Mouse (Mus musculus): ENCODE results near the gene Mcrip2.
A peak's percentile ranks its signal among the peaks of the same experiment; 100 is the strongest.
"Not testable (repeated sequence)": the region's sequence is repeated elsewhere in the genome, so short reads cannot be mapped to it uniquely, and the experiment has no call there.

Mcrip2 gene

GRCm38 (mm10) chr17:25880196-25880910 lies 11.8 kb upstream of the Mcrip2 start, which contains the start of gene Wfikkn1:
Gene Wfikkn1, minus strand, starts transcription at chr17:25880858.
- DNase-seq (ENCODE audit: low spot score), result no peak

- no peak for DNase-seq (ENCODE audit: low spot score)
Measured at GRCm38 (mm10) chr17:25879750-25880149, 11.2 kb upstream of the Mcrip2 start.

GRCm38 (mm10) chr17:25879261-25879660 lies 10.7 kb upstream of the Mcrip2 start:
- no peak for DNase-seq (ENCODE audit: low spot score)

GRCm38 (mm10) chr17:25878611-25879180 lies 10.1 kb upstream of the Mcrip2 start:
- DNase-seq (ENCODE audit: low spot score), result no peak

GRCm38 (mm10) chr17:25877741-25878610 lies 9.4 kb upstream of the Mcrip2 start:
- no peak for DNase-seq (ENCODE audit: low spot score)

- no peak for DNase-seq (ENCODE audit: low spot score)
Measured at GRCm38 (mm10) chr17:25877025-25877424, 8.5 kb upstream of the Mcrip2 start.

- no peak for DNase-seq (ENCODE audit: low spot score)
Measured at GRCm38 (mm10) chr17:25876347-25876915, 7.9 kb upstream of the Mcrip2 start.

- peak; percentile 90 for DNase-seq (ENCODE audit: low spot score)
Measured at GRCm38 (mm10) chr17:25875171-25876136, 6.9 kb upstream of the Mcrip2 start.

GRCm38 (mm10) chr17:25874721-25875170 lies 6.2 kb upstream of the Mcrip2 start, which contains the start of gene Mettl26:
Gene Mettl26, plus strand, starts transcription at chr17:25875074.
- peak; percentile 98 for DNase-seq (ENCODE audit: low spot score)

- DNase-seq (ENCODE audit: low spot score), result no peak
Measured at GRCm38 (mm10) chr17:25874148-25874720, 5.7 kb upstream of the Mcrip2 start.

- no peak for DNase-seq (ENCODE audit: low spot score)
Measured at GRCm38 (mm10) chr17:25873405-25874147, 5.0 kb upstream of the Mcrip2 start.

GRCm38 (mm10) chr17:25872676-25873075 lies 4.1 kb upstream of the Mcrip2 start:
- DNase-seq (ENCODE audit: low spot score), result no peak

GRCm38 (mm10) chr17:25871566-25871965 lies 3.0 kb upstream of the Mcrip2 start:
- DNase-seq (ENCODE audit: low spot score), result not testable (repeated sequence)

GRCm38 (mm10) chr17:25869954-25870353 lies 1.4 kb upstream of the Mcrip2 start:
- DNase-seq (ENCODE audit: low spot score), result no peak

GRCm38 (mm10) chr17:25869498-25869897 lies 934 bp upstream of the Mcrip2 start:
- no peak for DNase-seq (ENCODE audit: low spot score)

GRCm38 (mm10) chr17:25867836-25868600 lies 546 bp downstream of the Mcrip2 start:
- DNase-seq (ENCODE audit: low spot score), result no peak

- no peak for DNase-seq (ENCODE audit: low spot score)
Measured at GRCm38 (mm10) chr17:25867509-25867835, 1.1 kb downstream of the Mcrip2 start.

GRCm38 (mm10) chr17:25866172-25866571 lies 2.4 kb downstream of the Mcrip2 start:
- no peak for DNase-seq (ENCODE audit: low spot score)

GRCm38 (mm10) chr17:25865288-25865687 lies 3.3 kb downstream of the Mcrip2 start:
- no peak for DNase-seq (ENCODE audit: low spot score)

Measured in layer of hippocampus, adult 11-12 months (tissue).